Mouse (Mus musculus): Measurements from ENCODE around the gene Vangl1. TPM values are rescaled to one million over a fixed set of nuclear protein-coding genes. Genes with fewer than 3 reads are reported as not detected.

Gene Vangl1
- total and polyA plus RNA-seq, 3 experiments = not detected

DNA sequence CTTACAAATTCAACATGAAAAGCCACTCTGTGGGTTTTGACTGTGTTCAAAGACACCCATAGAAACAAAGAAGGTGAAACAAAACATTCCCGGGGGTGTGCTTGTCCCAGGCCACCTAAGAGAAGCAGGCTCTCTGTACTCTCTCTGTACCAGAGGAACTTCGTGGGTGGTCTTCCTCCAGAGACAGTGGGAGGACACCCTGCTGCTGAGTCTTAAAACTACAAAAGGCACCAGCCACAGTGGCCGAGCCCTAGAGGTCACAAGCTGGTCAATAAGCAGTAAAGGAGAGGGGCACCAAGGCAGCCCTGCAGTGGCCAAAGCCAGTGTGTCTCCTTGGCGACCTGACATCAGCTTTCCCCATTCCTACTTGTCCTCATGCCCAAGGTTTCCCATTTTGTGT is 14.5 kb downstream of the Vangl1 start:
- Histone ChIP-seq H3K79me2 (replicated peaks; ENCODE audit: control insufficient read depth, extremely low read depth, insufficient read depth, poor library complexity, severe bottlenecking) (no peaks in the 10 kb centered on the region), H3K27me3 (replicated peaks) (no peaks in the 10 kb centered on the region), H3K9ac (ENCODE audit: insufficient read depth, low read depth) (no peak overlapping the region), H3K27ac (ENCODE audit: insufficient read depth, low read depth) (no peak overlapping the region), H3K4me2 (ENCODE audit: insufficient read depth, low read depth, poor library complexity, severe bottlenecking) (no peak overlapping the region), H3K4me1 (ENCODE audit: control insufficient read depth in 1 of 2, insufficient read depth in 2 of 2) (peaks cover 0 to 4% of the 10 kb centered on the region in 2 experiments; a peak in 1 of 4 replicates), H3K9me3 (replicated peaks; ENCODE audit: low read length) (peaks cover 3% of the 10 kb centered on the region), H3K4me3 (replicated peaks in 1 of 3; ENCODE audit: low read depth in 2 of 3, low read length in 2 of 3, poor library complexity in 1 of 3) (no peak overlapping the region), H3K36me3 (replicated peaks in 1 of 2; ENCODE audit: control insufficient read depth in 1 of 2, insufficient read depth in 1 of 2, low read length in 1 of 2) (no peaks in the 10 kb centered on the region)
- dilution Hi-C loops (cut with MboI; ENCODE audit: extremely low pct_ligation_motif_present, extremely low pct_unique_long_range_greater_than_20kb, low sequenced_read_pairs) (no loop called here), in situ Hi-C loops (cut with MboI; ENCODE audit: low pct_ligation_motif_present, low pct_unique_long_range_greater_than_20kb, low sequenced_read_pairs) (no loop called here)
- no peak for DNase-seq (ENCODE audit: extremely low read depth)
- TF ChIP-seq POLR2AphosphoS2 (IDR thresholded peaks at IDR 0.05; ENCODE audit: low read depth, low read length) (no peak), CHD2 (IDR thresholded peaks at IDR 0.05; ENCODE audit: low read length) (no peak), KAT2A (IDR thresholded peaks at IDR 0.05; ENCODE audit: insufficient replicate concordance, low read length) (no peak), JUN (IDR thresholded peaks at IDR 0.05; ENCODE audit: insufficient read depth, low read depth, low read length) (no peak), PAX5 (IDR thresholded peaks at IDR 0.05; ENCODE audit: low read length) (no peak), HCFC1 (IDR thresholded peaks at IDR 0.05; ENCODE audit: low read depth, low read length) (no peak), CTCF (conservative IDR thresholded peaks at IDR 0.05 in 1 of 2, IDR thresholded peaks at IDR 0.05 in 1 of 2; ENCODE audit: low read depth in 2 of 2, low read length in 2 of 2) (no peak), ETS1 (conservative IDR thresholded peaks at IDR 0.05; ENCODE audit: low read depth, low read length) (no peak), ZC3H11A (IDR thresholded peaks at IDR 0.05; ENCODE audit: low read depth, low read length) (no peak), ELF1 (IDR thresholded peaks at IDR 0.05; ENCODE audit: low read depth, low read length) (no peak), GABPA (IDR thresholded peaks at IDR 0.05; ENCODE audit: insufficient replicate concordance, low read depth, low read length) (no peak), SMC3 (IDR thresholded peaks at IDR 0.05; ENCODE audit: low read depth, low read length) (no peak)

- TF ChIP-seq KAT2A (IDR thresholded peaks at IDR 0.05; ENCODE audit: insufficient replicate concordance, low read length) (no peak), RAD21 (IDR thresholded peaks at IDR 0.05; ENCODE audit: low read depth, low read length) (no peak), SMC3 (IDR thresholded peaks at IDR 0.05; ENCODE audit: low read depth, low read length) (no peak), SIN3A (IDR thresholded peaks at IDR 0.05; ENCODE audit: low read length) (no peak), CHD2 (IDR thresholded peaks at IDR 0.05; ENCODE audit: low read length) (no peak), MAFK (IDR thresholded peaks at IDR 0.05; ENCODE audit: insufficient replicate concordance, low read length) (no peak)
- Histone ChIP-seq H3K4me3 (replicated peaks in 1 of 3; ENCODE audit: low read depth in 2 of 3, low read length in 2 of 3, poor library complexity in 1 of 3) (no peak overlapping the region), H3K9me3 (replicated peaks; ENCODE audit: low read length) (peaks cover 3% of the 10 kb centered on the region), H3K36me3 (replicated peaks in 1 of 2; ENCODE audit: control insufficient read depth in 1 of 2, insufficient read depth in 1 of 2, low read length in 1 of 2) (no peaks in the 10 kb centered on the region), H3K4me2 (ENCODE audit: insufficient read depth, low read depth, poor library complexity, severe bottlenecking) (no peak overlapping the region), H3K79me2 (replicated peaks; ENCODE audit: control insufficient read depth, extremely low read depth, insufficient read depth, poor library complexity, severe bottlenecking) (no peaks in the 10 kb centered on the region), H3K27ac (ENCODE audit: insufficient read depth, low read depth) (no peak overlapping the region), H3K9ac (ENCODE audit: insufficient read depth, low read depth) (no peak overlapping the region), H3K4me1 (ENCODE audit: control insufficient read depth in 1 of 2, insufficient read depth in 2 of 2) (no peaks in the 10 kb centered on the region), H3K27me3 (replicated peaks) (no peaks in the 10 kb centered on the region)
- in situ Hi-C loops (cut with MboI; ENCODE audit: low pct_ligation_motif_present, low pct_unique_long_range_greater_than_20kb, low sequenced_read_pairs) = no loop called here
- dilution Hi-C loops (cut with MboI; ENCODE audit: extremely low pct_ligation_motif_present, extremely low pct_unique_long_range_greater_than_20kb, low sequenced_read_pairs) = no loop called here
- DNase-seq (ENCODE audit: extremely low read depth) = no peak
These were observed 15.5 kb downstream of the Vangl1 start for GRCm38 (mm10) chr3:102188972-102189371.

Data from CH12.LX (cell line).